Mouse (Mus musculus) heart, embryonic 13.5 days (tissue): ENCODE measurements around the gene B430305J03Rik. TPM values are rescaled to one million over a fixed set of nuclear protein-coding genes. Genes with fewer than 3 reads are reported as not detected.

ENCODE experiments used
- ATAC-seq: fragments of 200-750 bp; cut with Nextera tagmentation; 2 replicates; pipeline ENCODE4 v1.8.0; 2017; ENCODE audit warnings: moderate TSS enrichment; ENCODE audit not compliant: insufficient number of reproducible peaks, low FRiP score, low TSS enrichment; ENCODE audit errors: extremely low read depth
- H3K27ac ChIP-seq: fragments of 300-500 bp; sonication (generic); replicated peaks from 2 replicates; pipeline ENCODE4 v1.5.1; 2015; ENCODE audit warnings: moderate library complexity, mild to moderate bottlenecking, inconsistent platforms
- H3K27me3 ChIP-seq: fragments of 300-500 bp; sonication (generic); replicated peaks from 2 replicates; pipeline ENCODE4 v1.6.1; 2015; ENCODE audit warnings: mild to moderate bottlenecking, inconsistent platforms
- H3K36me3 ChIP-seq: fragments of 300-500 bp; sonication (generic); 2 replicates; pipeline ENCODE4 v1.6.1; 2015; ENCODE audit warnings: mild to moderate bottlenecking, inconsistent platforms
- H3K4me1 ChIP-seq: fragments of 300-500 bp; sonication (generic); 2 replicates; pipeline ENCODE4 v1.6.1; 2015; ENCODE audit warnings: inconsistent platforms
- H3K4me2 ChIP-seq: fragments of 300-500 bp; sonication (generic); 2 replicates; pipeline ENCODE4 v1.6.1; 2015; ENCODE audit warnings: inconsistent platforms, mild to moderate bottlenecking, moderate library complexity
- H3K4me3 ChIP-seq: fragments of 300-500 bp; sonication (generic); 2 replicates; pipeline ENCODE4 v1.5.1; 2015; ENCODE audit warnings: moderate library complexity, mild to moderate bottlenecking, inconsistent platforms
- H3K9ac ChIP-seq: fragments of 300-500 bp; sonication (generic); 2 replicates; pipeline ENCODE4 v1.6.1; 2015; ENCODE audit warnings: inconsistent platforms, mild to moderate bottlenecking, moderate library complexity
- H3K9me3 ChIP-seq: fragments of 300-500 bp; sonication (generic); 2 replicates; pipeline ENCODE4 v1.6.1; 2016; ENCODE audit warnings: inconsistent platforms
- WGBS: fragments of 180-500 bp; shearing (Covaris S2); methylation state at CpG from one replicate; pipeline ENCODE4 v1.1.7; 2015; ENCODE audit warnings: mixed read lengths; 5-methylcytosine and 5-hydroxymethylcytosine counted together
- polyA plus RNA-seq: library from polyadenylated mRNA; unstranded; fragments of >200 nt; fragmentation: Nextera tagmentation; extraction: Ambion mirVana; gene quantifications from 2 replicates; pipeline ENCODE4 v1.2.1, GENCODE M21; 2015

Gene B430305J03Rik
- polyA plus RNA-seq, 1 experiment from 2014 or later = not detected

GRCm38 (mm10) chr3:61364978-61365778 lies 573 bp downstream of the B430305J03Rik start:
- peaks cover 34% of the 10 kb centered on the region for H3K4me1 ChIP-seq
- no peaks in the 10 kb centered on the region for H3K9me3 ChIP-seq
- H3K9ac ChIP-seq = peak overlapping the region; percentile 91
- no peak for ATAC-seq
- peak overlapping the region; percentile 84 for H3K4me3 ChIP-seq
- peak overlapping the region; percentile 86 for H3K4me2 ChIP-seq
- H3K27ac ChIP-seq = peak overlapping the region; percentile 82
- H3K36me3 ChIP-seq = peaks cover 3% of the 10 kb centered on the region
- WGBS = under 1% methylated on average over 68 of the region's 68 CpGs
- H3K27me3 ChIP-seq = no peaks in the 10 kb centered on the region

GRCm38 (mm10) chr3:61364661-61364977 lies 1.1 kb downstream of the B430305J03Rik start:
- H3K27ac ChIP-seq = peak overlapping the region; percentile 82
- under 1% methylated on average over 33 of the region's 33 CpGs for WGBS
- peak overlapping the region; percentile 84 for H3K4me3 ChIP-seq
- no peaks in the 10 kb centered on the region for H3K27me3 ChIP-seq
- ATAC-seq = peak; percentile 0; the same call in 1 of the 2 replicates
- peak overlapping the region; percentile 91 for H3K9ac ChIP-seq
- H3K4me2 ChIP-seq = peak overlapping the region; percentile 86
- peaks cover 34% of the 10 kb centered on the region for H3K4me1 ChIP-seq
- H3K9me3 ChIP-seq = no peaks in the 10 kb centered on the region
- H3K36me3 ChIP-seq = peaks cover 3% of the 10 kb centered on the region

GRCm38 (mm10) chr3:61363989-61364660 lies 1.6 kb downstream of the B430305J03Rik start:
- Histone ChIP-seq H3K36me3 (peaks cover 3% of the 10 kb centered on the region), H3K4me1 (peaks cover 34% of the 10 kb centered on the region), H3K9me3 (no peaks in the 10 kb centered on the region), H3K4me2 (peak overlapping the region; percentile 86), H3K4me3 (peak overlapping the region; percentile 84), H3K9ac (peak overlapping the region; percentile 91), H3K27me3 (no peaks in the 10 kb centered on the region), H3K27ac (peak overlapping the region; percentile 96)
- under 1% methylated on average over 51 of the region's 51 CpGs for WGBS
- peak; percentile 89 for ATAC-seq

GRCm38 (mm10) chr3:61363161-61363988 lies 2.4 kb downstream of the B430305J03Rik start:
- peak overlapping the region; percentile 96 for H3K27ac ChIP-seq
- peak overlapping the region; percentile 86 for H3K4me2 ChIP-seq
- H3K9me3 ChIP-seq = no peaks in the 10 kb centered on the region
- H3K36me3 ChIP-seq = peaks cover 3% of the 10 kb centered on the region
- ATAC-seq = peak; percentile 81
- no peaks in the 10 kb centered on the region for H3K27me3 ChIP-seq
- H3K4me3 ChIP-seq = peak overlapping the region; percentile 84
- whole genome bisulfite sequencing = 1% methylated on average over 30 of the region's 30 CpGs
- H3K9ac ChIP-seq = peak overlapping the region; percentile 91
- peaks cover 31% of the 10 kb centered on the region for H3K4me1 ChIP-seq

- 6% methylated on average over 9 of the region's 9 CpGs for WGBS
- H3K27me3 ChIP-seq = no peaks in the 10 kb centered on the region
- peaks cover 25% of the 10 kb centered on the region for H3K4me1 ChIP-seq
- H3K36me3 ChIP-seq = no peaks in the 10 kb centered on the region
- H3K27ac ChIP-seq = peak overlapping the region; percentile 96
- H3K4me2 ChIP-seq = peak overlapping the region; percentile 86
- peak overlapping the region; percentile 84 for H3K4me3 ChIP-seq
- peak overlapping the region; percentile 83 for H3K9ac ChIP-seq
- no peaks in the 10 kb centered on the region for H3K9me3 ChIP-seq
- no peak for ATAC-seq
These were observed 3.0 kb downstream of the B430305J03Rik start for GRCm38 (mm10) chr3:61362821-61363160.

- Histone ChIP-seq H3K4me1 (peaks cover 12% of the 10 kb centered on the region), H3K36me3 (no peaks in the 10 kb centered on the region), H3K4me3 (peak within 1 kb of the TSS; percentile 84), H3K4me2 (peak within 1 kb of the TSS; percentile 86), H3K9ac (no peak within 1 kb of the TSS), H3K9me3 (no peaks in the 10 kb centered on the region), H3K27me3 (no peaks in the 10 kb centered on the region), H3K27ac (peak within 1 kb of the TSS; percentile 96; the same call in 1 of the 2 replicates)
- WGBS = 85% methylated on average over 1 of the region's 1 CpGs
- no peak for ATAC-seq
These were observed 4.4 kb downstream of the B430305J03Rik start, which contains the start of gene Rap2b for GRCm38 (mm10) chr3:61361338-61361737. Gene Rap2b (plus strand): TSS chr3:61361638.

GRCm38 (mm10) chr3:61358756-61359293 lies 6.9 kb downstream of the B430305J03Rik start:
- no peak overlapping the region for H3K9ac ChIP-seq
- peaks cover 7% of the 10 kb centered on the region for H3K4me1 ChIP-seq
- no peak overlapping the region for H3K27ac ChIP-seq
- no peaks in the 10 kb centered on the region for H3K9me3 ChIP-seq
- H3K27me3 ChIP-seq = no peaks in the 10 kb centered on the region
- H3K4me3 ChIP-seq = no peak overlapping the region
- no peak for ATAC-seq
- H3K4me2 ChIP-seq = no peak overlapping the region
- no peaks in the 10 kb centered on the region for H3K36me3 ChIP-seq
- 40% methylated on average over 7 of the region's 7 CpGs for WGBS

GRCm38 (mm10) chr3:61358107-61358506 lies 7.6 kb downstream of the B430305J03Rik start:
- no peak overlapping the region for H3K27ac ChIP-seq
- H3K36me3 ChIP-seq = no peaks in the 10 kb centered on the region
- no peak overlapping the region for H3K4me2 ChIP-seq
- H3K4me3 ChIP-seq = no peak overlapping the region
- 61% methylated on average over 6 of the region's 6 CpGs for WGBS
- H3K4me1 ChIP-seq = peaks cover 7% of the 10 kb centered on the region
- H3K9ac ChIP-seq = no peak overlapping the region
- no peaks in the 10 kb centered on the region for H3K9me3 ChIP-seq
- H3K27me3 ChIP-seq = no peaks in the 10 kb centered on the region
- ATAC-seq = no peak

- no peak for ATAC-seq
- no peak overlapping the region for H3K9ac ChIP-seq
- H3K4me1 ChIP-seq = no peaks in the 10 kb centered on the region
- WGBS = 62% methylated on average over 1 of the region's 1 CpGs
- H3K9me3 ChIP-seq = no peaks in the 10 kb centered on the region
- no peak overlapping the region for H3K4me3 ChIP-seq
- no peaks in the 10 kb centered on the region for H3K27me3 ChIP-seq
- no peaks in the 10 kb centered on the region for H3K36me3 ChIP-seq
- H3K4me2 ChIP-seq = no peak overlapping the region
- no peak overlapping the region for H3K27ac ChIP-seq
These were observed 10.3 kb downstream of the B430305J03Rik start for GRCm38 (mm10) chr3:61355464-61355863.

- ATAC-seq = no peak
- Histone ChIP-seq H3K36me3 (no peaks in the 10 kb centered on the region), H3K27me3 (no peaks in the 10 kb centered on the region), H3K9ac (no peak overlapping the region), H3K4me1 (0 out of 2 replicates have a peak, but pooled peaks cover 5% of the 10 kb centered on the region), H3K27ac (no peak overlapping the region), H3K4me2 (no peak overlapping the region), H3K4me3 (no peak overlapping the region), H3K9me3 (no peaks in the 10 kb centered on the region)
- 53% methylated on average over 1 of the region's 1 CpGs for WGBS
These were observed 16.3 kb downstream of the B430305J03Rik start for GRCm38 (mm10) chr3:61349433-61349832.
